Mouse (Mus musculus) kidney, adult 11 months (tissue): ENCODE results near the gene Anapc15-ps.
A peak's percentile ranks its signal among the peaks of the same experiment; 100 is the strongest.

Experiments
- DNase-seq: peaks from one replicate; pipeline ENCODE4 v3.0.0; 2022

Gene Anapc15-ps

GRCm38 (mm10) chr10:95673351-95673750 lies at the start of gene Anapc15-ps:
Gene Anapc15-ps (minus strand): TSS chr10:95673451.
- no peak for DNase-seq

- peak; percentile 86 for DNase-seq
These were observed 49.0 kb upstream of the Anapc15-ps start for GRCm38 (mm10) chr10:95722203-95722611.

DNA sequence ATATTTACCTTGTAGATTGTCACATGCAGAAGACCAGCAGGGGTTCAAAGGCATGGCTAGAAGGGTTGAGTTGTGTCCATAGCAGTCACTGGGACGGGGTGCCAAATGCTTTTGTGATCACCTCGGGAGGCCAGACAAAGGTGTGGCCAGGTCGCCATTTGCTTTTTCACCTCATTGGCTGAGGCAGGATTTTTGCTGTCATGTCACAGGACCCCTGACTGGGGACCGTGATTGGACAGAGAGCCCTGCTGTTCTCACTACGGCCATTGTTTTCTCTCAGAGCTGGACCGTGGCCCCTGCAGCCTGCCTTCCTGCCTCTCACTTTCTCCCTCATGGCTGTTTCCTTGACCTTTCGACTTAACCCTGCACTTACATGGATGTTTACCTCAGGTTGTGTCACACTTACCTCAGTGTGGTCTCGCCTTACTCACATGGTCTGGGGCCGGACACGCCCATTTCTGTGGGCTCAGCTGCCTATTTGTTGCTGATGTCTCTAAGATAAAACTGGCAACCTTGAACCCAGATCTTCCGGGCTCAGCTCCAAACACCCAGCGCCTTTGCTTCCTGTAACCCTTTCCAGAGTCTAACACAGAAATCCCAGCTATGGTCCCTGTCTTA lies 47.0 kb upstream of the Anapc15-ps start:
- DNase-seq = no peak

DNA sequence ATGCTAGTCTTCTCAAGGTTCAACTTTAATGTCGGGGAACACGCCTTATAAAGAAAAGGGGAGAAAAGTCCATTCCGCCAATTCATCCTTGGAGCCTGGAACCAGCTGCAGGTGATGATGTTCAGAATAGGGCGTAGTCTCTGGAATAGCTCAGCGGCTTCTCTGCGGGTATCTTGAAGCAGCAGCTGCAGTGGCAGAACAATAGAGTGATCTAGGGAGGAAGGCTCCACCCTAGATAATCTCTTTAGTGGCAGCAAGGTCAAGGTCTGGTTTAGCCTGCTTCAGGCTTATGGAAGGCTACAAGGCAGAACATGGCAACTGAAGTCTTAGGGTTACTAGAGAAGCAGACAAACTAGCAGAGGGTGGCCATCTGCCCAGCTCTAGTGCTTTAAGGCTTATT lies 46.2 kb upstream of the Anapc15-ps start:
- no peak for DNase-seq

- no peak for DNase-seq
These were observed 45.5 kb upstream of the Anapc15-ps start for GRCm38 (mm10) chr10:95718760-95719159.

DNA sequence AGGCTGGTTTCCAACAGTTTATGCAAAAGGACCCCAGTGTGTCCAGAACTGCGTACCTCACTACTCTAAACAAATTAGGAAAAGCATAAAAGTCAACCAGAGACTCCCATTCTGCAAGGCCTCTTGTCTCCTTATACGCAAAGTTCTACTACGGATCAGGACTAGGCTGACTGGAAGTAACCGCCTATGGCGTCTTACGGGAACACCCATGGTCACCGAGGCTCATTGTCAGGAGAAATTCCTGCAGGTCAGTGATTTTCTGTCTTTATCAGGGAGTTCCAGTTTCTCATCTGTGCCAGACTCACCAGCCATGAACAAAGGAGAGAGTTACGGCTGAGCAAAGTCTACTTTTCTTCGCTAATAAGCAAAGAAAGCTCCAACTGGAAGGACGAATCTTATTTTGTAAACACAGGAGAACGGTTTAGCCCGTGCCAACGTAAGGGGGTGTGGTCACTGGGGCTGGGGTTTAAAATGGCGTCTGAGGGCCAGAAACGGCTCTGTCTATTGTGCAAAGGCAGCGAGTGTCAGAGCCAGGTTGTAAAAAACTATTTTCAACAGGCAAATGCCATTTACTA lies 43.9 kb upstream of the Anapc15-ps start:
- no peak for DNase-seq

DNA sequence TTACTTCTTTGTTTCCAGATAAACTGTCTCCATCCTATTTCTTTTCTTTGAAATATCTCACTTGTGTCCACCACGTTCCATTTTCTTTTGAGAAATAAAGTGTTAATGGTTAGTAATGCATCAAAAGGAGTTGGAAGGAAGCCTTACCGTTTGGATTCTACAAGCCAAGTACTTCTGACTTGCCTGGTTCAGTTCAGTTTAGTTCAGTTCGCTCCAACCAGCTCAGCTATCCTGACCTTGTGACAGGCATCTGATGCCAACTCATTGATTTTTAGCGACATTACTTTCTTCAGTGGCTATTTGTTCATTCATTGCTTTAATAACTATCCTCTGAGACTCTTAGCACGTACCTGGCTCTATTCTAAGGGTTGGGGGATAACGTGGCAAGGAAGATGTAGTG lies 42.4 kb upstream of the Anapc15-ps start:
- DNase-seq = no peak

DNA sequence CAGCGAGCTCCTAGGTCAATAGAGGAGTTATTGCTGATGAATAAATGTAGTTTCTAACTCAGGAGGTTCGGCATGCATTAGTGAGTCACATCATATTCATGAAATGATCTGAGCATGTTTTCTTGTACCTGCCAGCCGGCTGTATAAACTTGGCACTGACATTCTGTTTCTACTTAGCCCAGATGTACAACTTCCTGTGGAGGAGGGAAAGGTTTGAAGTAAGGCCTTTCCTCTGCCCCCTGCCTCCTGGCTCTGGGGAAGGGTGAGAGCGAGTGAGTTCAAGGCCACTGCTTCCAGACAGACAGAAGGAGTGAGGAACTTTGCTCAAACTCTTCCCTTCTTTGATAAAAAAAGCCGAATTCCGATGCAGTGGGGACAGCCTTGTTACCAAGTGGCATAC lies 39.0 kb upstream of the Anapc15-ps start:
- DNase-seq = no peak

- no peak for DNase-seq
These were observed 36.8 kb upstream of the Anapc15-ps start for GRCm38 (mm10) chr10:95709903-95710660.

DNA sequence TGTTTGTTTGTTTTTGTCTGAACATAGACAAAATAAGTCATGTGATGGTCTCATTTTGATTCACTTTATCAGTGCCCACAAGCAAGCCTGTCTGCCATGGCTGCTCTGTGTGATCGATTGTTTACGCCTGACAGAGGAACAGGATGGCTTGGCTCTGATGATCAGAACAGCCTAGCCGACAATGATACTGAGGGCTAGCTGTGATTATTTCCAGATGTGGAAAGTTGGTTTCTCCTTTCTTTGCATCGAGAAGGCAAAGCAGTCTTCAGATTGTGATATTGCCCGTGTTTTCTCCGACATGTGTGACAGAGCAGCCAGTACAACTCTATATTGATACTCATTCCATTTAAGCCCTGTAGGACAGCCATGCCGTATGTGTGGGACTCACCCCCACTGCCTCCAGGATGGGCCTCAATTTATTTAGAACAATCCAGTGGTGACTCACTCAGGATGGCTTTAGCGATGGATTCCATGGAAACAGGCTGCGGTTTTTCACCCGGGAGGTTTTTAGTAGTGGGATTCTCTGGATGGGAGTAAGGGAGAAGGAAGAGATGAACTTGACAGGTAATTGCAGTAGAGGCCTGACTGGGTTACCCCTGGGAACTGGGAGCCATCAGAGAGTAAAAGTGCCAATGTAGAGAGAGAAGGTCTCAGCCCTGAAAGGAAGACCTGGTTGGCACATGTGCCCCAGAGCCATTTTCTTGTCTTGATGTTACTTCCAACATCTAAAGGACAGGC lies 36.1 kb upstream of the Anapc15-ps start:
- DNase-seq = no peak

DNA sequence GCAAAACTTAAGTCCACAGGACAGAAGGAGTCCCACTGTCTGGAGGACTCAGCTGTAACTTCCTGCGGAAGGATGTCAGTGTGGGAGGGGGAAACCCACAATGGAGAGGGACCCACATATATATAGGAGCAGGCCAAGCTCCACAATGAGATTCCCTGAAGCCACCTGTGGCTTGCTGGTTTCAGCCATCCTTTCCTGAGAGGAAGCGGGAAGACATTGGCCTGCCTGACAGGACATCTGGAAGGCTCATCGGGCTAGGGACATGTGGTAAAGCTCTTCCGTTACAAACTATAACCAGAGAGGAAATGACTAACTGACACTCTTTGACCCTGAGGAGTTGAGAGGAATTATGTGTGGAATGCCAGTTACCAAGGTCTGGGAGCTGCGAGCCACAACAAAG lies 34.8 kb upstream of the Anapc15-ps start:
- DNase-seq = peak; percentile 23

DNA sequence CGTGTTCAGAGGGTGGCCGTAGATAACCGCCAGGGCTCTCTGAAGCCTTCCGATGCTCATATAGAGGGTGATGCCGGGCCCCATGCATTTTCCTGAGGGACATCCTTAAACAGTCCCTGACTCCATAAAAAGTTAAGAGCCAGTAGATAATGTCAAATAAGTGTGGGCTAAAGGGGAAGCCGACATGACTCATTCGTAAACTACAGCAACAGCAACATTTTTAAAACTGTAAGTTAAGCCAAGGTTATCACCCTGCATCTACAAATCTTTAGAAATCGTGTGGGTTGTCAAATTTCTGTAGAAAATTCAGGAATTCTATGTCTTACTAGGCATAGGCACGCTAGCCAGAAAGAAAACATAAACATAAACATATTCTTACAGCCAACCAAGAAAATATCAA lies 33.6 kb upstream of the Anapc15-ps start:
- no peak for DNase-seq

DNA sequence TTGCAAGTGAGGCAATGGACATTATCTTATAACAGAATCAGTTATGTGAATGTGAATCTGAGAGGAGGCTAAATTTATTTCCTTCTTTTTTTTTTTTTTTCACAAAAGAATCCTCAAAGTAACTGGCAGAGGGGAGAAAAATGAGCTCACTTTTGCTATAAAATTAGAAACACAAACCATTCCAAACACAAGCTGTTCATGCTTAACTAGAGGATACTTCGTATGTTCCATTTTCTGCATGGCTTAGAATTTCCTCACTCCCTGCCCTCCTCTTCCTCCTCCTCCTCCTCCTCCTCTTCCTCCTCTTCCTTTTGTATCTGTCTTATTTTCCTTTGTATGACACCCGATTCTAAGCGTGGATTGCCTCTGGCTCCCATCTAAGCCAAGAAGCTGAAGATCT lies 32.5 kb upstream of the Anapc15-ps start:
- DNase-seq = no peak

- DNase-seq = no peak
These were observed 31.6 kb upstream of the Anapc15-ps start for GRCm38 (mm10) chr10:95704847-95705246.

DNA sequence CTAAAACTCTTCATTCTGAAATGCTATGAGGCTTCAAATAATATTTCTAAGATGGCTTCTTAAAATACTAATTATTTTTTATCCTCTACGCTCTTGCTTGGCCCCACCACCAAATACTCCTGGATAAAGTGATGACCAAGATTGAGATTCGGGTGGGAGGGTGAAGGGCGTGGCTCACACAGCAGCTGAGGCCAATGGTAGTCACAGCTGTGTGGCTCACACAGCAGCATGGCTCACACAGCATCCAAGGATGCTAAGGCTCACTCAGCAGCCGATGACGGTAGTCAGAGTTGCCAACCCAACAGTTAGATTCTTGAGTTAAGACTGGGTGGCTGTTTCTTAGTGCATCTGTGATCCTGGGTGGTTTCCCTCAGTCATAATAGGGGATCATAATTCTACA lies 30.5 kb upstream of the Anapc15-ps start:
- DNase-seq = no peak

DNA sequence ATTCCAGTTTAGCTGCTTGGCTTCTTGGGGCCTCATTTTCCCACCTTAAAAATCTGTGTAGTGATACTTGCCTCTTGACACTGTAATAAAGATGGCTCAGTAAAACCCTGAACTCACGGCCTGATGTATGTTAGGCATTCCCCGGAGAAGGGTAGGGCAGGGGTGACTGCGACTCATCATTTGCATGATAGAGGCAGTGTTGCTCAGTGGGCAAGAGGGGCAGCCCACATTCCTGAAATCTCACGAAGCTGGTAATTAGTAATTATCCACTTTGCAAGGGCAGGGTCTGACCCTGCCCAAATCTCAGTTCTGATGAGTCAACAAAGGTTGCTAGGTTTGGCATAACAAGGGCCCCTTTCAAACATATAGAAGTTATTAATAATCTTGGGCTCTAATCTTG lies 27.2 kb upstream of the Anapc15-ps start:
- no peak for DNase-seq

DNA sequence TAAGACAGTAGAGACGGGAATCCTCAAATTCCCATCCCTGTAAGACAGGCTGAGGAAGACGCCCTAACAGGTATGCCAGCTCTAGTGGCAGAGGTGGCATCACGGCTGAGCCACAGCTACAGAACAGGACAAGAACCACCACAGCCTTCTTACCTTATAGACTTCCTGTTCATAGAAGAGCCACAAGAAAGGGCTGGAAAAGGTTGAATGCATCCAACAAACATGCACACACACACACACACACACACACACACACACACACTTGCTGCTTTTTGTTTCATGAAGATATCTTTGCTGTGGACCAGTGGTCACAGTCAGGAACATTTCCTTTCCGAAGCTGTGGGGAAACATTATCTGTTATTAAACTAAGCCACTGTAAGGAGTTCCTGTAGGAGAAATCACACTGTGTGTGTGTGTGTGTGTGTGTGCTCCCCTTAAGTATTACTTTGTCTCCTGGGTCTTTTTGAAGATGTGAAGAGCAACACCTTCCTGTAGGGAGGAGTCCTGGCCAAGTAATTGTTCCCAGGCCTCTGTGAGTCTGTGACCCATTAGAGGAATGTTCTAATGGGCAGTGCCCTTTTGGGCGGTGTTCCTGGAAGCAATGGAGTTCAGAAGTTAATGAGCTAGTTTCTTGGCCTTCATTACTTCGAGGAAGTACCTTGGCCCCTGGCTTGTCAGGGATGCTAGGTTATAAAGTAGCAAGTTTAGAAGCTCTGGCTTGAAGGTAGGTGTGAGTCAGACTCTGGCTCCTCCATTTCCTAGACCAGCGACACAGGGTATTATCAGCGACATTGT lies 25.9 kb upstream of the Anapc15-ps start:
- peak; percentile 87 for DNase-seq

GRCm38 (mm10) chr10:95696253-95696641 lies 23.0 kb upstream of the Anapc15-ps start:
- DNase-seq = no peak

GRCm38 (mm10) chr10:95695603-95696252 lies 22.5 kb upstream of the Anapc15-ps start:
- peak; percentile 45 for DNase-seq

DNA sequence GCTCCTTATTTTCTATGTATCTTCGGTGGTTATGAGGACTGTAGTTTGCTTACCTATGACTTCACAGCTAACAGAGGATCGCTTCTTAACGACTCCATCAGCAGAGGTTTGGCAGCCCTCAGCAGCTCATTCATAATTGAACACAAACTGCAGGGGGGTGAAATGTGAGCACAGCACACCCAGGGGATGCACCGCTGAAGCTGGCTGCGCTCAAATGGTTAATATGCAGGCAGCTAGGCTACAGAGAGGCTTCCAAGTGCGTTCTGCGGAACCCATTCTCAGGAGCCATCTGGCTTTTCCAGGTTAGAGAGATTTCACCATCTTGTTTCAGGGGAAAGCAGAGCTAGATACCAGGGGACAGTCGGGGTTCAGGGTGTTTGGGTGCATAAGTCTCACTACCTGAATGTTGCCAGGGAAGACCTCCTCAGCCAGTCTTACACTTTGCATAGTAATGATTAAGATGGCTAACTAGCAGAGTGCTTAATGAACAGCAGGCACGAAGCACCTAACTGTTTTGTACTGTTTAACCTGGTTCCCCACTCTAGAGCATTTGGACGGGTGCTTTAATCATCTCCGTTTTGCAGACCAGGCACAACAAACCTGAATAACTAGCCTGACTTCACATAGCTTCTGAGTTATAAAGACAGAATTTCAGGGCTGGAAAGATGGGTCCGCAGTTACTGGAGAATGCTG lies 21.5 kb upstream of the Anapc15-ps start:
- no peak for DNase-seq

DNA sequence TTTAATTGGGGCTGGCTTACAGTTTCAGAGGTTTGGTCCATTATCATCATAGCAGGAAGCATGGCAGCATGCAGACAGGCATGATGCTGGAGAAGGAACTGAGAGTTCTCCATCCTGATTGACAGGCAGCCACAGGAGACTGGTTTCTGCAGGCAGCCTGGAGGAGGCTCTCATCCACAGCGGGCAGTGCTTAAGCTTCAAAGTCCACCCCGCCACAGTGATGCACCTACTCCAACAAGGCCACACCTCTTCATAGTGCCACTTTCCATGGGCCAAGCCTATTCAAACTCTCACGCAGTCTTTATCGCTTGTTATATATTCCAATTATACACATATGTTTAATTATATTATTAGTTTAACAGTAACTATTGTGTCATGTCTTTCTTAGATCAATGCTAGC lies 18.1 kb upstream of the Anapc15-ps start:
- DNase-seq = peak; percentile 36

DNA sequence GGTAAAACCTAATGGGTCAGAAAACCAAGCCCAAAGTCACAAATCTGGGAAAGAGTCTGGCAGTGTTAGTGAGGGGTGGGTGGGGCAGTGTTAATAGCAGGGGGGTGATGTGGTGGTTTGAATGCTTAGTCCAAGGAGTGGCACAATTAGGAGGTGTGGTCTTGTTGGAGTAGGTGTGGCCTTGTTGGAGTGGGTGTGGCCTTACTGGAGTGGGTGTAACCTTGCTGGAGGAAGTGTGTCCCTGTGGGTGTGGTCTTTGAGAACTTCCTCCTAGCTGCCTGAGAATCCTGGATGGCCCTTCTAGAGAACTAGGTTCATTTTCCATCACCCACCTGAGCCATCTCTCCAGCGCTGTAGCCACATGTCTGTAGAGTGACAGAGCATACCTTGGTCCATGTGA lies 16.6 kb upstream of the Anapc15-ps start:
- DNase-seq = no peak
